Mouse (Mus musculus) lung, embryonic 14.5 days (tissue): ENCODE measurements around the gene Rnf180. TPM values are rescaled to one million over a fixed set of nuclear protein-coding genes. Genes with fewer than 3 reads are reported as not detected.

Experiments used
- ATAC-seq: fragments of 200-750 bp; cut with Nextera tagmentation; 2 replicates; pipeline ENCODE4 v1.8.0; 2017; ENCODE audit warnings: mild to moderate bottlenecking, moderate TSS enrichment, moderate library complexity; ENCODE audit not compliant: insufficient read depth
- DNase-seq: peaks from one replicate; pipeline ENCODE4 v3.0.0-alpha.2; 2015
- H3K27ac ChIP-seq: fragments of 300-500 bp; sonication (generic); 2 replicates; pipeline ENCODE4 v1.5.1; 2014; ENCODE audit warnings: low read depth, mild to moderate bottlenecking, moderate library complexity
- H3K27me3 ChIP-seq: fragments of 300-500 bp; sonication (generic); 2 replicates; pipeline ENCODE4 v1.6.1; 2014; ENCODE audit warnings: low read length, control low read depth; ENCODE audit not compliant: insufficient read depth
- H3K36me3 ChIP-seq: fragments of 300-500 bp; sonication (generic); 2 replicates; pipeline ENCODE4 v1.6.1; 2014; ENCODE audit warnings: control low read depth; ENCODE audit not compliant: insufficient read depth
- H3K4me1 ChIP-seq: fragments of 300-500 bp; sonication (generic); 2 replicates; pipeline ENCODE4 v1.6.1; 2014; ENCODE audit warnings: antibody characterized with exemption, control low read depth; ENCODE audit not compliant: insufficient read depth
- H3K4me2 ChIP-seq: fragments of 300-500 bp; sonication (generic); 2 replicates; pipeline ENCODE4 v1.6.1; 2014; ENCODE audit warnings: mild to moderate bottlenecking
- H3K4me3 ChIP-seq: fragments of 300-500 bp; sonication (generic); 2 replicates; pipeline ENCODE4 v1.5.1; 2014; ENCODE audit warnings: low read depth, low read length
- H3K9ac ChIP-seq: fragments of 300-500 bp; sonication (generic); 2 replicates; pipeline ENCODE4 v1.6.1; 2014
- H3K9me3 ChIP-seq: fragments of 300-500 bp; sonication (generic); 2 replicates; pipeline ENCODE4 v1.6.1; 2016; ENCODE audit warnings: low read depth, low read length, control low read depth
- CTCF ChIP-seq: IDR thresholded peaks from 2 replicates; pipeline ENCODE4 v1.5.1; 2016; ENCODE audit warnings: antibody characterized with exemption, low read depth
- WGBS: fragments of 180-500 bp; shearing (Covaris S2); extraction: QIAGEN DNeasy Blood & Tissue Kit; methylation state at CpG from one replicate; pipeline ENCODE4 v1.1.7; 2014; 5-methylcytosine and 5-hydroxymethylcytosine counted together
- polyA plus RNA-seq: library from polyadenylated mRNA; unstranded; fragments of >200 nt; fragmentation: Nextera tagmentation; extraction: Ambion mirVana; gene quantifications from 2 replicates; pipeline ENCODE4 v1.2.1, GENCODE M21; 2014

Gene Rnf180
- polyA plus RNA-seq, 1 experiment from 2014 or later: 4.1 TPM

DNA sequence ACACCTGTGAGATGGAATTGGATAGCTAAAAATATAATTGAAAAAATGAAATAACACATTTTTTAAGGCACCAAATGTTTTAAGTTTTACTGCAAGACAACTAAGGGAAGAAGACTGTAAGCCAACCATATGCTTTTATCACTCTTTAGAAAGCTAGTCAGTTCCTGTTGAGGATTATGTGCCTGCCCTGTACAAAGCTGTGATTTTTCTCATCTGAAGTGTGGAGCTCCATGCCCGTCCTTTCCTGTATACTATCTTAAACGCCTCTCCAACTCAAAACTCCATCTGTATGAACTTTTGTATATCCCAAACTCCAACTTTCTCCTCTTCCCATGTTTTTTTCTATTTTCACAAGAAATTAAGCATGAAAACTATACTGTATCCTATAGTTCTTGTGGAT lies 10.9 kb upstream of the Rnf180 start:
- TF ChIP-seq CTCF: no peak
- H3K9ac ChIP-seq: no peak overlapping the region
- ATAC-seq (no peak), DNase-seq (no peak)
- no peak overlapping the region for H3K27ac ChIP-seq
- no peaks in the 10 kb centered on the region for H3K4me1 ChIP-seq
- H3K27me3 ChIP-seq: no peaks in the 10 kb centered on the region
- H3K36me3 ChIP-seq: no peaks in the 10 kb centered on the region
- H3K4me2 ChIP-seq: no peak overlapping the region
- H3K9me3 ChIP-seq: no peaks in the 10 kb centered on the region
- WGBS: 74% methylated on average over 2 of the region's 2 CpGs
- no peak overlapping the region for H3K4me3 ChIP-seq

DNA sequence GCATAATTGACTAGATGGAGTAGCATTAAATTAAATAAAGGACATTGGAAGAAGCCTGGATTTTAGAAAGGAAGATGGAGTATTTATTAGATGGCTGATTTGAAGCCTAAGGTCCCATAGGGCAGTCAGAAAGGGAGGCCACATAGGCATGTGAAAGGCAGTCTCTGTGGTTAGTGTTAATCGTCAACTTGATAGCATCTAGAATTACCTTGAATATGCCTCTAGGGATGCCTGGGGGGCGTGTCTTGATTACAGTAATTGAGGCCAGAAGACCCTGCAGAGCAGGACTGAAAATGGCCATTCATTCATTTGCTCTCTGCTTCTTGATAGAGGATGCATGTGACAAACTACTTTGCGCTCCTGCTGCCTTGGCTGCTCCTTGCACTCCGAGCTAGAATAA lies 9.4 kb upstream of the Rnf180 start:
- no peak for ATAC-seq
- H3K27me3 ChIP-seq: no peaks in the 10 kb centered on the region
- no peak for DNase-seq
- no peak overlapping the region for H3K4me3 ChIP-seq
- TF ChIP-seq CTCF: no peak
- no peak overlapping the region for H3K4me2 ChIP-seq
- H3K4me1 ChIP-seq: no peaks in the 10 kb centered on the region
- WGBS: 69% methylated on average over 4 of the region's 4 CpGs
- no peak overlapping the region for H3K27ac ChIP-seq
- no peaks in the 10 kb centered on the region for H3K36me3 ChIP-seq
- H3K9ac ChIP-seq: no peak overlapping the region
- H3K9me3 ChIP-seq: no peaks in the 10 kb centered on the region

DNA sequence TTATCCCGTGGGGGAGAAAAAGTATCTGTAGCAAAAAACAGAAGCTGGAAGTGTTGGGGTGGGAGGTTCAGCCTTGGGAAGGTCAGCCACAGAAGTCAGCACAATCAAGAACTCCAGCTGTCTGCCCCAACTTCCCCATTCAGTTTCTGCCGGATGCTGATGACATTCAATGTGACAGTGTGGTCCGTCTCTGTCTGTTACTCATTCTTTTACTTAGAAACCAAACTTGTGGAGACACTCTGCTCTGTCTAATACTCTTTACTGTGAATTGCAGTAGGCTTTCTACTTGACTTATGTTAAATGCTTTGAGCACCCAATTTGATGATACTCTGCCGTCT lies 5.4 kb upstream of the Rnf180 start:
- 76% methylated on average over 4 of the region's 4 CpGs for WGBS
- Histone ChIP-seq H3K27me3 (no peaks in the 10 kb centered on the region), H3K36me3 (no peaks in the 10 kb centered on the region), H3K4me3 (no peak overlapping the region), H3K9ac (no peak overlapping the region), H3K27ac (no peak overlapping the region), H3K9me3 (no peaks in the 10 kb centered on the region), H3K4me2 (no peak overlapping the region), H3K4me1 (no peaks in the 10 kb centered on the region)
- ATAC-seq (no peak), DNase-seq (peak; percentile 7)
- TF ChIP-seq CTCF: no peak

DNA sequence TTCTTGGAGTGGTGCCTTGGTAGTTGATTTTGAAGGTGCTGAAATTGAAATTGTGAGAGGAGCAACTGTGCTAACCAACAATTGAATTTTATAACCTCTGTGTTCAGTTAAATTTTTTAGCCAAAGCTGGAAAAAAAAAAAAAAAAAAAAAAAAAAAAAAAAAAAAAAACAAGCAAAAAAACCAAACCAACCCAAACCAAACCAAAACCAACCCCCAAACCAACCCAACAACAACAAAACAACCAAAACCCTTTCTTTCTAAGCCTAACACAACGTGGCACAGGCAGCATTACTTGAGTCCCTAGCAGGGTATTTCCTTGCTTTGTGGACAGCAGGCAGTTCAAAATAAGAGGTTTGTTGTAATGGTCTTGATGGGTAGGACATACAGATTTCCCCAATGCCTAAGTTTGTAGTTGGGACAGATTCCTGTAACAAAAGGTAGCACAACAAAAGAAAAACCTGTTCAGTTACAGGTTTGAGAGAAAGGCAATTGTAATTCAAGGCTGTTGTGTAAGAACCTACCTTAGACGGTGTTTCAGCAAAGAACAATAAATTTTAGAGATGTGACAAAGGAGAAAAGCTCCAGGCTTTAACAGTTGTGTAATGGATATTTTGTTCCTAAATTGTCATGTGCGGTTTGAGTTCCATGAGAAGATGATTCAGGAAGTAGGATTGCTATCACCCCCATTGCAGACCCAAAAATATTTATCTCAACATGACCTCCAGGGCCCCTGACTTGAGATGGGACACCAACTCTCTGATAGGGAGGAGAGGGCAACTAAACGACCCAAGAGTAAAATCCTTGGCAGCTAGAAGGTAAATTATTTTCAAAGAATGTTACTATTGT lies 4.8 kb upstream of the Rnf180 start:
- no peak overlapping the region for H3K4me2 ChIP-seq
- 53% methylated on average over 4 of the region's 4 CpGs for WGBS
- no peak overlapping the region for H3K4me3 ChIP-seq
- H3K9ac ChIP-seq: no peak overlapping the region
- no peaks in the 10 kb centered on the region for H3K4me1 ChIP-seq
- no peak overlapping the region for H3K27ac ChIP-seq
- H3K27me3 ChIP-seq: no peaks in the 10 kb centered on the region
- no peaks in the 10 kb centered on the region for H3K36me3 ChIP-seq
- TF ChIP-seq CTCF: no peak
- H3K9me3 ChIP-seq: no peaks in the 10 kb centered on the region
- no peak for DNase-seq
- no peak for ATAC-seq

DNA sequence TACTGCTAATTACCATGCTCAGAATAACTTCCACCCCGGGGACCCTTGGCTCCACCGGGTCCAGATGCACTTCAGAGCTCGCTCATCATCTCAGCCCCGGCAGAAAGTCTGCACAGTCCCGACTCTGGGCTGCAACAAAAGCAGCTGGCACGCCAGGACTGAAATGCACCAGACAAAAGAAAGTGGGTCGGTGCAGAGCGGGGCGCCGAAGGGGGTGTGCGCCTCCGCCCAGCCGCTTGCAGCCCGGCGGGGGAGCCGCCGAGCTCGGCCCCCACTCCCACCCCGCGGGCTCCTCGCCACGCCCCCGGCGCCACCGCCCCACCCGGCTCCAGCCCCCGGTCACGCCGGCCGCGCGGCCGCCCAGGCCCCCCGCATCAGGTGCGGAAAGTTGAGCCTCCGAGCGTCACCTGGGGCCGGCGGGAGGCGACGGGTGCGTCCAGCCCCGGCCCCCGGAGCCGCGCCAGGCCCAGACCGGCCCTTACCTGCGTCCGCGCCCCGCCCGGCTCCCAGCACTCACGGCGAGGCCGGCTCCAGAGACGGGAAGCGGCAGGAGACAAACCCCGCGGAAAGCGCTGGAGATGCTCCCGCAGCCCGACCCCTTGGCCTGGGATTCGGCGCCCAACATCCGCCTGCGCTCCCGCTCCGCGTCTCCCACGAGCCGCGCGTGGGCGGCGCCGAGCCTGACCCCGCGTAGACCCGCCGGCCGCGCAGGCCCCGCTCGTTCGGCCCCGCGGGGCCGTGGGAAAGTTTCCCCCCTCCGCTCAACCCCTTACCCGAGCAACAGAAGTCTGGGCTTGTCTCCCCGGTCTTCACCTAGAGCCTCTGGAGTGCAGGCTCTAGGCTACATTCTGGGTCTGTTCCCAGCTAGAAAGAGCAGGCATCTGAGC lies 591 bp downstream of the Rnf180 start:
- no peak for TF ChIP-seq CTCF
- under 1% methylated on average over 72 of the region's 91 CpGs for WGBS
- H3K9ac ChIP-seq: peak overlapping the region; percentile 74
- no peaks in the 10 kb centered on the region for H3K9me3 ChIP-seq
- ATAC-seq (peak; percentile 85), DNase-seq (peak; percentile 71)
- peak overlapping the region; percentile 91 for H3K4me2 ChIP-seq
- H3K27ac ChIP-seq: peak overlapping the region; percentile 4; the same call in 1 of the 2 replicates
- no peaks in the 10 kb centered on the region for H3K27me3 ChIP-seq
- no peaks in the 10 kb centered on the region for H3K36me3 ChIP-seq
- H3K4me1 ChIP-seq: peaks cover 4% of the 10 kb centered on the region; the same call in 1 of the 2 replicates
- peak overlapping the region; percentile 75 for H3K4me3 ChIP-seq

DNA sequence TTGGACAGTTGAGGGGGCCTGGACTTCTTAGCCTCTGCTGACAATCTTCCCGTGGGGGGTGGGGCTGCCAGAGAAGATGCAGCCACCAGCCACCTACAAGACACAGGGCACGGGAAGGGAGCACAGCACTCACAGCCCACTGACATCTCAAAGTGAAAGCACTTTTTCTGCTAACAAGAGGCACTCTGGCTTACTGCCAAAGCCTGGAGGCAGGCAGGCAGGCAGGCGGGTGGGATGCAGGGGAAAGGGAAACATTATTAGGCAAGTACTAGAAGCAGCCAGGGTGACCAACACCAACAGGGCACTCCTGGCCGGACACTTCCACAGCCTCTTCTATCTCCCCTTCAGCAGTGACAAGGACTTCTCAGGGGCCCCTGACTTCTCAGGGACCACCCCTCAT lies 2.8 kb downstream of the Rnf180 start:
- DNase-seq (peak; percentile 85), ATAC-seq (peak; percentile 42; the same call in 1 of the 2 replicates)
- no peak overlapping the region for H3K9ac ChIP-seq
- H3K4me3 ChIP-seq: no peak overlapping the region
- peak overlapping the region; percentile 36; the same call in 1 of the 2 replicates for H3K4me2 ChIP-seq
- H3K27me3 ChIP-seq: no peaks in the 10 kb centered on the region
- no peak overlapping the region for H3K27ac ChIP-seq
- peaks cover 4% of the 10 kb centered on the region; the same call in 1 of the 2 replicates for H3K4me1 ChIP-seq
- H3K36me3 ChIP-seq: no peaks in the 10 kb centered on the region
- no peaks in the 10 kb centered on the region for H3K9me3 ChIP-seq
- WGBS: 21% methylated on average over 4 of the region's 4 CpGs
- no peak for TF ChIP-seq CTCF

DNA sequence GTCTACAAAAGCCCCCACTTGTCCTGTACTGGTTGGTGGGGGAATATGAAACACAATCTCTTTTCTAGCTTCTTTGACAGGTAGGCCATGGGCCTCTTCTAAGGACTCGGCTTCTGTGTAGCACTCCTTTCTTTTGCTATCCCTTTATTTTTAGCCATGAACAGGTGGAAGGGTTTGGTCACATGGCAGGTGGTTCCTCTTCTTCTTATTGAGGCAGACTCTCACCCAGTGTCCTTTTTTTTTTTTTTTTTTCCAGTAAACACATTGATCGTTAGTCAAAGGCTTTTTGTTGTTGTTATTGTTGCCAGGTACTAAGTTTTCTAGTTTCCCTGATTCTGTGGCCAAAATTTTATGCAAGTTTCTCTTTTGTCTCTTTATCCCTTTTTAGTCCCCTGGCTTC lies 4.0 kb downstream of the Rnf180 start:
- ATAC-seq (no peak), DNase-seq (no peak)
- no peaks in the 10 kb centered on the region for H3K9me3 ChIP-seq
- WGBS: 79% methylated on average over 2 of the region's 2 CpGs
- H3K9ac ChIP-seq: no peak overlapping the region
- H3K4me2 ChIP-seq: no peak overlapping the region
- no peaks in the 10 kb centered on the region for H3K27me3 ChIP-seq
- no peak overlapping the region for H3K4me3 ChIP-seq
- TF ChIP-seq CTCF: no peak
- no peak overlapping the region for H3K27ac ChIP-seq
- H3K4me1 ChIP-seq: peaks cover 4% of the 10 kb centered on the region; the same call in 1 of the 2 replicates
- no peaks in the 10 kb centered on the region for H3K36me3 ChIP-seq
